Mouse (Mus musculus) brain, embryonic 14.5 days (tissue): ENCODE data around the gene Gnmt. TPM values are rescaled to one million over a fixed set of nuclear protein-coding genes. Genes with fewer than 3 reads are reported as not detected.
A peak's percentile ranks its signal among the peaks of the same experiment; 100 is the strongest.

Source experiments
- DNase-seq: peaks from one replicate; pipeline ENCODE4 v3.0.0-alpha.2; 2011; ENCODE audit warnings: low read depth
- CTCF ChIP-seq: fragments of 200-500 bp; IDR thresholded peaks from 2 replicates; pipeline ENCODE4 v1.5.1; 2012; ENCODE audit warnings: inconsistent platforms, mild to moderate bottlenecking, moderate library complexity, borderline replicate concordance; ENCODE audit not compliant: insufficient read depth, insufficient read length; ENCODE audit errors: extremely low read depth
- POLR2A ChIP-seq: fragments of 200-500 bp; IDR thresholded peaks from 2 replicates; pipeline ENCODE4 v1.6.1; 2012; ENCODE audit warnings: mild to moderate bottlenecking, inconsistent platforms, borderline replicate concordance; ENCODE audit not compliant: poor library complexity, insufficient read depth, insufficient read length, severe bottlenecking; ENCODE audit errors: extremely low read depth
- polyA plus RNA-seq: library from polyadenylated mRNA; depleted of rRNA; stranded (reverse); fragments of >200 nt; gene quantifications from 2 replicates; pipeline ENCODE4 v1.2.3, GENCODE M21; 2012

The Gnmt gene
- polyA plus RNA-seq, 1 experiment: 1.5 TPM

DNA sequence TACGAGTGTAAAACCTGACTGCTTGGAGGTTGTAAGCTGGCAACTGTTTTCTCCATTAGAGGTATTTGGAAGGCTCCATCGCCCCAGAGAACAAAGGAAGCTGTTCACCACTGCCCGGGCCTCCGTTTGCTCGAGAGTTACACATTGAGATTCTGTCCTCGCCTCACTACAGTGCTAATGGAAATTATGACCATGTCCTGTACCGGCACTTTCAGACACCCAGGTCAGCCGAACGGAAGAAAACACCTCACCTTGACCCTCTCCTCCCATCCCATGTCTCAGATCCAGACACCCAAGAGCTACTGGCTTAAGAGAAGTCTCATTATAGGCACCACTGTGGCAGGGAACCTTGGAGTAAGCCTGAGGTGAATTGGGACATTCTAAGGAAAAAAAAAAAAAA is 15.1 kb downstream of the Gnmt start:
- TF ChIP-seq POLR2A (no peak), CTCF (no peak)
- no peak for DNase-seq

DNA sequence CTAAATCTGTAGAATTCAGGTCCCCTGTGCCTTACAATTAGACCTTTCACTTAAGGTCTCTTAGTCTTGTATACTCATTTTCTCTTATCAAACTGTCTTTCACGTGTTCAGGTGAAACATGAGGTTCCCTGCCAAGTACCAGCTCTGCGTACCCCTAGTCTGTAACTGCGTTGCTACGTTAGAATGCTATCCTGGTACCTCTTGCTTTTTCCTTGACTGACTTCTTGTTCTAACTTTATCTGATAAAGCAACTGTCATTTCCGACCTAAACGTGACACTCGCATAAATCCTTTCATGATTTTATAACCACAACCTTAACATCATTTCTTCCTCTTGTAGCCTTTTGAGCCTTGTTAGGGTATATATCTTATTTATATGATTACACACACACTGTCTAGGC is 16.5 kb downstream of the Gnmt start:
- no peak for DNase-seq
- TF ChIP-seq POLR2A (no peak), CTCF (no peak)

DNA sequence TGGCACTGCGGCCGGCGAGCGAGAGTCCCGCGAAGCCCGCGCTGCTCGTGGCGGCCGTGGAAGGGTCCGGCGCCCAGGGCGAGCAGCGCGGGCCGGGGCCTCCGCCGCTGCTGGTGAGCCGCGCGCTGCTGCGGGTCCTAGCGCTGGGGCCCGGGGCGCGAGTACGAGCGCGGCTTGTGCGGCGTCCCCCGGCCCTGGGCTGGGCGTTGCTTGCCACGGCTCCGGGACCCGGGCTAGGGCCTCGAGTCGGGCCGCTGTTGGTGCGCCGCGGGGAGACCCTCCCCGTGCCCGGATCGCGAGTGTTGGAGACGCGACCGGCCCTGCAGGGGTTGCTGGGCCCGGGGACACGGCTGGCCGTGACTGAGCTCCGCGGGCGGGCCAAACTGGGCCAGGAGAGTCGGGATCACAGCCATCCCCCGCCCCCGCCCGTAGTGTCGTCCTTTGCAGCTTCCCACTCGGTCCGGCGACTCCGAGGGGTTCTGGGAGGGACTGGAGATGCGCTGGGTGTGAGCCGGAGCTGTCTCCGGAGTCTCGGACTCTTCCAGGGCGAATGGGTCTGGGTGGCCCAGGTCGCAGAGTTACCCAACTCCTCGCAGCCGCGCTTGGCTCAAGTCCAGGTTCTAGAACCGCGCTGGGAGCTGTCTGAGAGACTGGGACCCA is 17.2 kb downstream of the Gnmt start:
- DNase-seq: no peak

DNA sequence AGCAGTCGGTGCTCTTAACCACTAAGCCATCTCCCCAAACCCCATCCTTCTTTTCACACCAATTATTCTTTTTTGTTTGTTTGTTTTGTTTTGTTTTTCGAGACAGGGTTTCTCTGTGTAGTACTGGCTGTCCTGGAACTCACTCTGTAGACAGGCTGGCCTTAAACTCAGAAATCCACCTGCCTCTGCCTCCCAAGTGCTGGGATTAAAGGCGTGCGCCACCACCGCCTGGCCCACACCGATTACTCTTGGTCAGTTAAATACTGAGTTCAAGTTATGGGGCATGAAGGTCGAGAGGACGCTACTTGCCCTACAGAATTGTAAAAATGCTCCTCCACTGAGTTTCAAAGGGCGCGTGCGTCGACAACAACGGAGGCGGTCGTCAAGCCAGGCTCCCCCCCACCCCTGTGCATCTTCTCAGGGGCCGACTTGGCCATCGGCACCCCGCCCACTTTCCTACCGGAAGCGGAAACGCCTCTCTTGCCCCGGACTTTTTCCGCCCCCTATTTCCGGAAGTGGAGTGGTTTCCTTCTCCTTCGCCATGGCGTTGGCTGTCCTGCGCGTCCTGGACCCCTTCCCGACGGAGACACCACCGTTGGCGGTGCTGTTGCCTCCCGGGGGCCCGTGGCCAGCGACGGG is 17.9 kb downstream of the Gnmt start, which contains the start of gene Pex6:
Gene Pex6 (plus strand): TSS at position 505 of the 639 bp plus-strand sequence.
- no peak for TF ChIP-seq CTCF
- peak; percentile 75; the same call in 1 of the 2 replicates for TF ChIP-seq POLR2A
- DNase-seq: peak; percentile 98

More for the DNA sequence above, 17.2 kb downstream of the Gnmt start:
- TF ChIP-seq POLR2A: no peak
- no peak for TF ChIP-seq CTCF

DNA sequence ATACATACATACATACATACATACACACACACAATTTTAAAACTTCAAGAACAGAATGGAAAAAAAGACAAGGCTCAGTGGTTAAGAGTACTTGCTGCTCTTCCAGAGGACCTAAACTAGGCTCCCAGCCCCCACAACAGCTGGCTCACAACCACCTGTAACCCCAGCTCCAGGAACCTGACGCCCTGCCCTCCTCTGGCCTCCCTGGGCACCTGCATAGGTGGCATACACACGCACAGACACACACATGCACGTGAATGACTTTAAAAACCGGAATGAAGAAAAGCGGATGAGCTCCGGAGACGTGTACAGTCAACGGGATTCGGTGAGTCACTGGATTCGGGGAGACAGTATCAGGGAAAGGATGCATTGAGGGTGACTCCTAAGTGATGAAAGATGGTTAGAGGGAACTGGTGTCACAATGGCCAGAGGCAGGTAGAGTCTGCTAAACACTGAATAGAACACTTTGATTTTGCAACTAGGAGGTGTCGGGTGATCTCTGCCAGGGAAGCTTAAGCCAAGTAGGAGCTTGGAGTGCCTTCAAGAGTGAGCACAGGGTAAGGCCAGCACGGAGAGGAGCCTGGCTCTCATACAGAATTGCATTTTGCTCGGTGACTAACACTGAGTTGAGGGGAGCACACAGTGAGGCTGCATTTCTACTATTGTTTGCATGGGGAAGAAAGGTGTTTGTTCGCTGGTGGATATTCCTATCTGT is 22.4 kb downstream of the Gnmt start:
- DNase-seq: no peak
- TF ChIP-seq CTCF (no peak), POLR2A (no peak)

DNA sequence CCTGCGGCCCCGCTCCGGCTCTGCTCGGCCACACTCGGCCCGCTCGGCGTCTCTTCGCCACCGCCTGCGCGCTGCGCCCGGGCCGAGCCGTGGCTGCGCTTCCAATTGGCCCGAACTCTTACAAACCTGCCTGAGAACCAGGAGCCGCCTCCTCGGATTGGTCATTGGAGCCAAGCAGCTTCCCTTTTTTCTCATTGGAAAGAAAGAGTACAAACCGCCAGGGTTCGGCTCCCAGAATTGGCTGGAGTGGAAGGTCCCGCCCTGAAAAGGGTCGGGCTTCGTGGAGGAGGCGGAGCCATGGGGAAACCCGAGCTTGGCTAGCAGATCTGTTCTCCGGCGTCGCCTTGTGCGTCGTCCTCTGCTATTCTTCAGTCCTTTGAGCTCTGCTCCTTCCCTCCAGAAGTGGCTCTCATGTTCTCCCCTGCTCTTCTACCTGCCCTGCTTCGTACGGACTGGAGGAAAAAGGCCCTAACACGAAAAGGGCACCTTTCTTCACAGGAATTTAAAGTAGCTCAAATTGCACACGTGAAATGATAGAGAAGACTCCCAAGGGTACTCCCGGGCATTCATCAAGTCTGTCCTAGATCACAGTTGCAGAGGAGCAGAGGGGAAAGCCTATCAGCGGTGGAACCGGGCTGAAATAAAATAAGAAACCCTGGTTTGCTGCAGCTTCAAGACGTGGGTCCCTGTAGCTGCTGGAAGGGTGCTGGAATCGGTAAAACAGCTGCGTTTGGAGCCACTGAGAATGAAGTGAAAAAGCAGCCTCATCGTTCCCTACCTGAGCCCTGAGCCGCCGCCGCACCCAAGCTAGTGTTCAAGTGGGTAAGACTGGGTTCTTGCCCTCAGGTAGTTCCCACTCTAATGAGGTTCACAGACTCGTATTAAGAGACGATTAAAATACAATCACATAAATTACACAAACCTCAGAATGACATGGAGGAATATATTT is 23.8 kb downstream of the Gnmt start, which contains the start of gene Ppp2r5d:
Gene Ppp2r5d (minus strand): TSS at position 225 of the 949 bp plus-strand sequence.
- TF ChIP-seq POLR2A: peak; percentile 86
- TF ChIP-seq CTCF: 0 out of 2 replicates have a peak, but pooled peaks have one; percentile 12
- peak; percentile 99 for DNase-seq

DNA sequence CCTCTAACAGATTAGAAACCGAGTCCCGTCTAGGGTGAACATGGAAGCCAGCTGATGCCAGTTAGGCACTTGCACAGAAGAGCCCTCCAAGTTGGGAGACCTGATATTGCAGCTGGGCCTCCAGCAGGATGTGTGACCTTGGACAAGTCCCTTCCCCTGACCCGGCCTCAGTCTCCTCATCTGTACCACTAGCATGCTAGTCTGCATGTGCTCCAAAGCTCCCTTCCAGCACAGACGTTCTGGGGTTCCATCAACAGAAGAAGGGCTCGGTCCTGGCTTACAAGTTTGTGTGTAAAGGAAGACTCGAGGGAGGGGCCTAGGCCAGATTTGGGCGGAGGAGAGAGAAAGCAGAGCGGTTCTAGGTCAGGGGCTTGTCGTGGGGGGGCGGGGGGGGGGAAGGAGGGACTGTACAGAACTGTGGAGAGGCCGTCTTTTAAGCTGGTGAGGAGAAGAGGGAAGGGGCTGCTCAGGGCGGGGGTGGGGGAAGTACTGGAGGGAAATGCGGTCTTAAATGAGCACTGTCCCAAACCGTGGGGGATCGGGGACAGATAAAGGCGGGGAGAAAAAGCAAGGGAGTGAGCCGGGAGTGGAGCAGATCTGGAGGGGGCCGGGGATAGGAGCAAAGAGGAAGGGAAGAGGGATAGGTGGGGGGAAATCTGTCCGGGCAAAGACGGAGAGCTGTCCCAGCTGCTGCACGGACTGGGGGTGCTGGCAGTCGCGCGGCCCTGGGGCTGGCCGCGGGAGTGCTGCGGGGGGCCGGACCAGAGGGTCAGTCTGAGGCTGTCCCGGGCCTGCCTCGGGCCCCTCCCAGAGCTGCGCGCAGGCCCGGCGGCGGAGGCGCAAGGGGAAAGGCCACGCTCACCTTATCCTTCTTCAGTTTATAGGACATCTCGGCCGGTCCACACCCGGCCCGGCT is 24.7 kb downstream of the Gnmt start:
- TF ChIP-seq POLR2A (no peak), CTCF (no peak)
- peak; percentile 18 for DNase-seq

DNA sequence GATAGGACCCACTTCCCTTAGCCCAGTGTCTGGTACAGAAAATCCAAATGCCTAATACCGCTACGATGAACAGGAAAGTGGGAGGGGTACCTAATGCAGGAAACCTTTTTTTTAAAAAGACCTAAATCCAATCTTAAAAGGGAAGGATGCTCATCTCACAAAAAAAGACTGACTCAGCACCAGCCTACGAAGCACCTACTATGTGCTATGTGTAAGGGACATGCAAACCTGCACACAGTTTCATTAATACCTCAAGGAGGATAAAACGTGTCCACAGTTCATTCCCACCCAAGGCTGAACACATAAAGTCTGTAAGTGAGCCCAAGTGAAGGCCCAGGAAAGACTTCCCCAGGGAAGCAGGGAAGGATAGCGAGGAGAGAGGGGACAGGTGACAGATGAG is 26.5 kb downstream of the Gnmt start:
- TF ChIP-seq CTCF (no peak), POLR2A (no peak)
- DNase-seq: no peak

DNA sequence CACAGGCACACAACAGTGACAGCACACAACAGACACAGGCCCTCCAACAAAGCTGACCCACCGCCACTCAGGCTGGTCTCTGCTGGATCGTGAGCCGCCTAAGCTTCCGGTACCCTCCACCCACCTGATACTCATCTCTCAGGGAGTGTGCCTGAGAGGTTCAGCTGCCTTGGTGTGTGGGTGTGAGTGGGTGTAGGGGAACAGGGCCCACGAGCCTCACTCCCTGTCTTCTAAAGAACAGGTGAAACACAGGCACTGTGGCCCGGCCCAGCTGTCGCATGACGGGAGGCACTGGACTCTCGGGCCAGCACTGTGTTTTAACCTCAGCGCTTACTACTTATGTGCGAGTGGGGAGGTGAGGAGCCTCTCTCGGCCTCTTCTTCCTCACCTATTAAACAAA is 26.9 kb downstream of the Gnmt start:
- no peak for TF ChIP-seq POLR2A
- no peak for TF ChIP-seq CTCF
- DNase-seq: no peak

DNA sequence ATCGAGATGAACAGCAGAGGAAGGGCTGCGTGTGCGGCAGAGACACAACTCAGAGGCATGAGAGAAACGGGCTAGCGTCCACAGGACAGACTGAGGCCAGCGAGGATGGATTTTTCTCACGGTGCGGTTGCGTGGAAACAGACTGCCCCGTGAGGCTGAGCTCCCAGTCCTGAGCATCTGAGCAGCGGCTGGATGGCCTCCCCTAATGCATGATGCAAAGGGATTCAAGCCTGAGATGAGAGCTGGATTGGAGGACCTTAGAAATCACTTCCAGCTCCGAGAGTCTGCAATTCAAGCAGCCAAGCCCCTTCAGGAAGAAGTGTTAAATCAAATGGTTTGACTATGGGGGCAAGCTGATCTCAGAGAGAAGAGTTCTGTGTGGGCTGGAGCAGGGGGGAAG is 27.5 kb downstream of the Gnmt start:
- DNase-seq: no peak
- no peak for TF ChIP-seq CTCF
- TF ChIP-seq POLR2A: no peak
